Mouse (Mus musculus) G1E (cell line): ENCODE data around the gene Rpgrip1. TPM values are rescaled to one million over a fixed set of nuclear protein-coding genes. Genes with fewer than 3 reads are reported as not detected.
A peak's percentile ranks its signal among the peaks of the same experiment; 100 is the strongest.

Experiments used
- ATAC-seq: 2 replicates; pipeline ENCODE4 v1.8.0; 2016; ENCODE audit warnings: mild to moderate bottlenecking; ENCODE audit not compliant: insufficient number of reproducible peaks, poor library complexity, low FRiP score, severe bottlenecking; ENCODE audit errors: extremely low read depth
- DNase-seq: peaks from one replicate; pipeline ENCODE4 v3.0.0; 2012; ENCODE audit warnings: low spot score
- H3K27me3 ChIP-seq: 2 replicates; pipeline ENCODE4 v1.6.1; 2012; ENCODE audit warnings: mild to moderate bottlenecking, low read length, inconsistent platforms; ENCODE audit not compliant: insufficient read depth
- H3K36me3 ChIP-seq: replicated peaks from 2 replicates; pipeline ENCODE3; 2012; ENCODE audit warnings: mild to moderate bottlenecking, inconsistent platforms
- H3K4me1 ChIP-seq: 2 replicates; pipeline ENCODE4 v1.6.1; 2012; ENCODE audit warnings: low read depth, low read length, inconsistent platforms, mixed read lengths; ENCODE audit not compliant: insufficient read depth
- H3K4me3 ChIP-seq: 2 replicates; pipeline ENCODE4 v1.5.1; 2012; ENCODE audit warnings: low read depth, mild to moderate bottlenecking, inconsistent platforms, low read length, moderate library complexity, mixed read lengths
- H3K9me3 ChIP-seq: replicated peaks from 2 replicates; pipeline ENCODE4 v1.6.1; 2012; ENCODE audit warnings: inconsistent platforms
- CTCF ChIP-seq: IDR thresholded peaks from 2 replicates; pipeline ENCODE4 v1.5.1; 2012; ENCODE audit warnings: low read depth, low read length, inconsistent platforms, mixed read lengths
- GATA1 ChIP-seq: IDR thresholded peaks from 2 replicates; pipeline ENCODE4 v1.6.1; 2012; ENCODE audit warnings: borderline replicate concordance, low read length, inconsistent platforms, mixed read lengths
- GATA2 ChIP-seq: IDR thresholded peaks from 2 replicates; pipeline ENCODE4 v1.6.1; 2012; ENCODE audit warnings: low read depth, low read length, inconsistent platforms, borderline replicate concordance
- POLR2AphosphoS5 ChIP-seq: IDR thresholded peaks from 2 replicates; pipeline ENCODE4 v1.6.1; 2012; ENCODE audit warnings: low read depth, low read length, inconsistent platforms; ENCODE audit not compliant: insufficient replicate concordance
- TAL1 ChIP-seq: conservative IDR thresholded peaks from 2 replicates; pipeline ENCODE4 v1.6.1; 2012; ENCODE audit warnings: low read depth, low read length, inconsistent platforms, mixed read lengths
- polyA plus RNA-seq: library from polyadenylated mRNA; stranded (reverse); fragments of >175 nt; gene quantifications from 2 replicates; pipeline ENCODE4 v1.2.3, GENCODE M21; 2012
- total RNA-seq, 2 experiments: library from RNA; stranded (forward) in 1 of 2; stranded (reverse) in 1 of 2; fragments of 200-1000 nt in 1 of 2; fragments of >200 nt in 1 of 2; fragmentation: Nextera tagmentation in 1 of 2; gene quantifications; 2 replicates each; pipeline ENCODE4 v1.2.3; 2014 to 2017

Gene Rpgrip1
- total and polyA plus RNA-seq, 3 experiments, result 0.17 to 3.1 (median 0.30) TPM

DNA sequence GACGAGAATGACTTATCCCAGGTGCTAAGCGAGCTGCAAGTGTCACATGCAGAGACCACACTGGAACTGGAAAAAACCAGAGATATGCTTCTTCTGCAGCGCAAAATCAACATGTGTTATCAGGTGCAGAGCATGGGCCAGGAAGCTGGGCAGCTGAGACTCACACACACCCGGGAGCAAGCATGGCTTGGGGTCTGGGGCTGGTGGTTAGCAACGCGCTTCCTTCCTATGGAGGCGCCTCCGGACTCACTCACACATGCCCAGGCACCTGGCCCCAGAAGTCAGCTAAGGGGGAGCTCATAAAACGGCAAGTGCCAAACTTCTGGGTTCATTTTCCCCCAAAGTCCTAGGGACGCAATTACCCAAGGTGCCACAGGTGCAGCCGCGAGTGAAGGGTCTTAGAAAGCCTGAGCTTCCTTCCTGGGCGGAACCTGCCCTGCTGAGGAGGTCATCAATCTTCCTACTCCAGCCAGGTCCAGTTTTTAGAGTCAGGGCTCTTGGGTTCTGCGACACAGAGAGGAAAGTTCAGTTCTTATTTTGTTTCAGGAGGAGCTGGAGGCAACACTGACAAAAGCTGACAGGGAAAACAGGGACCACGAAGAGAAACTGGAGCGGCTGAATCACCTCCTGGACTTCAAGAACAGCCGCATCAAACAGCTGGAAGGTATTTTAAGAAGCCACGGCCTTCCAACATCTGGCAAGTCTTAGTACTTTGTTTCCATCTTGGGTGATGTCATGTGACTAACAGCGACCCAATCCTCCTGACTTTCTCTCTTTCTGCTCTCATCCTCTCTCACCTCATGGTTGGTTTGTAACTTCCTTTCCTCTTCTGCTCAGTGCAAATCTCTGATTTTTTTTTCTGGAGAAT lies 30.3 kb downstream of the Rpgrip1 start:
- no peaks in the 10 kb centered on the region for H3K4me1 ChIP-seq
- no peaks in the 10 kb centered on the region for H3K36me3 ChIP-seq
- H3K4me3 ChIP-seq, result no peak overlapping the region
- no peaks in the 10 kb centered on the region for H3K9me3 ChIP-seq
- peaks cover 47% of the 10 kb centered on the region for H3K27me3 ChIP-seq
- DNase-seq (no peak), ATAC-seq (no peak)
- TF ChIP-seq POLR2AphosphoS5 (no peak), TAL1 (no peak), GATA1 (no peak), GATA2 (no peak), CTCF (no peak)

GRCm38 (mm10) chr14:52141445-52142127 lies 31.1 kb downstream of the Rpgrip1 start:
- Histone ChIP-seq H3K36me3 (no peaks in the 10 kb centered on the region), H3K4me1 (no peaks in the 10 kb centered on the region; the same call in 1 of the 2 replicates), H3K27me3 (peaks cover 49% of the 10 kb centered on the region), H3K9me3 (no peaks in the 10 kb centered on the region), H3K4me3 (no peak overlapping the region)
- no peak for TF ChIP-seq CTCF
- no peak for TF ChIP-seq TAL1
- no peak for TF ChIP-seq POLR2AphosphoS5
- no peak for TF ChIP-seq GATA1
- TF ChIP-seq GATA2, result no peak
- ATAC-seq (no peak), DNase-seq (no peak)

- no peaks in the 10 kb centered on the region for H3K36me3 ChIP-seq
- no peak overlapping the region for H3K4me3 ChIP-seq
- peaks cover 59% of the 10 kb centered on the region for H3K27me3 ChIP-seq
- TF ChIP-seq CTCF, result no peak
- TF ChIP-seq GATA2, result no peak
- TF ChIP-seq GATA1, result no peak
- no peak for TF ChIP-seq TAL1
- no peak for TF ChIP-seq POLR2AphosphoS5
- no peaks in the 10 kb centered on the region for H3K9me3 ChIP-seq
- ATAC-seq (no peak), DNase-seq (no peak)
- H3K4me1 ChIP-seq, result no peaks in the 10 kb centered on the region; the same call in 1 of the 2 replicates
Measured at GRCm38 (mm10) chr14:52144165-52144564, 33.7 kb downstream of the Rpgrip1 start.

GRCm38 (mm10) chr14:52146540-52146939 lies 36.0 kb downstream of the Rpgrip1 start:
- H3K4me3 ChIP-seq, result no peak overlapping the region
- ATAC-seq (no peak), DNase-seq (no peak)
- H3K4me1 ChIP-seq, result peaks cover 4% of the 10 kb centered on the region
- H3K36me3 ChIP-seq, result no peaks in the 10 kb centered on the region
- peaks cover 59% of the 10 kb centered on the region for H3K27me3 ChIP-seq
- TF ChIP-seq POLR2AphosphoS5 (no peak), CTCF (0 out of 2 replicates have a peak, but pooled peaks have one; percentile 16), GATA1 (no peak)
- no peaks in the 10 kb centered on the region for H3K9me3 ChIP-seq

DNA sequence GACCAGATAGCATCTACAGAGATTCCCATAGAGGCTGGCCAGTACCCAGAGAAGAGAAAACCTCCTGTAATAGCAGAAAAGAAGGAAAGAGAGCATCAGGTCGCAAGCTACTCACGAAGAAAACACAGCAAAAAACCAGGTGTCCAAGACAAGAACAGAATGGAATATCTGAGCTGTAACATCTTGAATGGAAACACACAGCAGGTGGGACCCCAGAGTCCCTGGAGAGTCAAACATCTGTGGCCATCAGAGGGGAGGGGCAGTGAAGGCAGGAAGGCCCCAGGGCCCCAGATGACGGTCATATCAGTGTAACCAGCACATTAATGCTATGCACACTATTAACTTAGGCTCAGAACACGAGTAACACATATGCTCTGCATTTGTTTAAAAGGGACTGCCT lies 39.4 kb downstream of the Rpgrip1 start:
- Histone ChIP-seq H3K36me3 (no peaks in the 10 kb centered on the region), H3K4me3 (no peak overlapping the region), H3K4me1 (peaks cover 4% of the 10 kb centered on the region), H3K9me3 (no peaks in the 10 kb centered on the region), H3K27me3 (peaks cover 49% of the 10 kb centered on the region)
- DNase-seq (no peak), ATAC-seq (no peak)
- TF ChIP-seq POLR2AphosphoS5 (no peak), GATA1 (no peak)

GRCm38 (mm10) chr14:52152179-52152578 lies 41.7 kb downstream of the Rpgrip1 start:
- H3K4me1 ChIP-seq, result peaks cover 4% of the 10 kb centered on the region
- no peaks in the 10 kb centered on the region for H3K36me3 ChIP-seq
- H3K27me3 ChIP-seq, result peaks cover 31% of the 10 kb centered on the region
- no peaks in the 10 kb centered on the region for H3K9me3 ChIP-seq
- no peak overlapping the region for H3K4me3 ChIP-seq
- no peak for TF ChIP-seq POLR2AphosphoS5
- TF ChIP-seq TAL1, result no peak
- TF ChIP-seq GATA2, result no peak
- no peak for TF ChIP-seq CTCF
- no peak for TF ChIP-seq GATA1
- ATAC-seq, result no peak
- no peak for DNase-seq
